Mouse (Mus musculus): ENCODE measurements around the gene Cdyl. TPM values are rescaled to one million over a fixed set of nuclear protein-coding genes. Genes with fewer than 3 reads are reported as not detected.

Cdyl gene
- polyA plus RNA-seq, 1 experiment from 2014 or later = 3.4 TPM

DNA sequence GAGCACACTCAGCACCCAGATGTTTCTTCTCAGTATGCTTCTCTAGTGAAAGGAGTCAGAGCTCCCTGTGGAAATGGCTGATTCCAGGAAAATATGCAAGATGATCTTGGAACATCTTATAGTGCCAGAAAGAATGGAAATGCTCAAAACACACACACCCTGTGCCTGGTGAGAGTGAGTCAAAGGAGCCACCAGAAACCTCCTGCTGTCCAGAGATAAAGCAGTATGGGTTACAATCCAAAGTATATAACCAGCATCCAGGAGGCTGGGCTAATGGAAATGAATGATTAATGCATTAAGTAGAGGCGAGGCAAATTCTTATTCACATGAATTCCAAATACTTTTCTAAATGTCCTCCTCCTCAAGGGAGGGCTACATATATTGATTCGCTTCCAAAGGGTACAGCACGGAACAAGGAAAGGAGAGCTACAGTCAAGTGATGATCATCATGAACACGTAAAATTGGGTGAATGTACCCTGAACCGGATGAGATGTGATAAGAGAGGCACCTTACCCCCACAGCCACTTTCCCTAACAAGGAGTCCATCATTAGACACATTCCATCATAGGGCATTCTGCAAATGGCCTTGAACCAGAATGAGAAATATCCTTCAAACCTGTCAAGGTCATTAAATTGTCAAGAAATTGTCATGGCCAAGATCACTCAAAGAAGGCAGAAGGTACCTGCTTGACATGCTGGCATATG is 73.4 kb downstream of the Cdyl start:
- Histone ChIP-seq H3K9ac (ENCODE audit: low read depth, low read length) (no peak overlapping the region), H3K4me2 (ENCODE audit: low read depth, low read length) (no peak overlapping the region), H3K9me3 (ENCODE audit: control insufficient read depth, low read length) (no peaks in the 10 kb centered on the region), H3K4me3 (ENCODE audit: low read length) (no peak overlapping the region), H3K36me3 (ENCODE audit: control insufficient read depth, insufficient read depth, low read length) (no peaks in the 10 kb centered on the region), H3K27ac (ENCODE audit: low read length) (no peak overlapping the region), H3K4me1 (ENCODE audit: control insufficient read depth, insufficient read depth, low read length) (no peaks in the 10 kb centered on the region), H3K27me3 (replicated peaks; ENCODE audit: control insufficient read depth, insufficient read depth, low read length) (no peaks in the 10 kb centered on the region)
- ATAC-seq = no peak
- 92% methylated on average over 5 of the region's 5 CpGs for WGBS

DNA sequence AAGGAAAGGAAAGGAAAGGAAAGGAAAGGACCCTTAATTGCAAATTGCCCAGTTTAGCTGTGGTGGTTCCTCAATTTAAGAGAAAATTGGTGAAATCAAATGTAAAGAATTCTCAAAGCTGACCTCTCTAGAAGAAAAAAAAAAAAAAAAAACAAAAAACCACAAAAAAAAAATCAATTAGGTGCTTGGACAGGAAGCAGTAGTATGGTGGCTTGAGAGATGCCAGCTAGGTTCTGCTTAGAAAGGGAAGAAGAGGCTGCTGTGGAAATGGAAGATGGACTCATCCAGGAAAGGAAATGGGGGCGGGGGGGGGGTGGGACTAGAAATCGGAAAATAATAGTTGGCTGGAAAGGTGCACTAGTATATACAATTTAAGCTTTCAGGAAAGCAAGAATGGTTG is 77.9 kb downstream of the Cdyl start:
- Histone ChIP-seq H3K9me3 (ENCODE audit: control insufficient read depth, low read length) (no peaks in the 10 kb centered on the region), H3K27me3 (replicated peaks; ENCODE audit: control insufficient read depth, insufficient read depth, low read length) (no peaks in the 10 kb centered on the region), H3K9ac (ENCODE audit: low read depth, low read length) (no peak overlapping the region), H3K27ac (ENCODE audit: low read length) (no peak overlapping the region), H3K4me2 (ENCODE audit: low read depth, low read length) (no peak overlapping the region), H3K36me3 (ENCODE audit: control insufficient read depth, insufficient read depth, low read length) (no peaks in the 10 kb centered on the region), H3K4me1 (ENCODE audit: control insufficient read depth, insufficient read depth, low read length) (peaks cover 2% of the 10 kb centered on the region), H3K4me3 (ENCODE audit: low read length) (no peak overlapping the region)
- ATAC-seq = no peak
- WGBS = 20% methylated on average over 2 of the region's 2 CpGs

DNA sequence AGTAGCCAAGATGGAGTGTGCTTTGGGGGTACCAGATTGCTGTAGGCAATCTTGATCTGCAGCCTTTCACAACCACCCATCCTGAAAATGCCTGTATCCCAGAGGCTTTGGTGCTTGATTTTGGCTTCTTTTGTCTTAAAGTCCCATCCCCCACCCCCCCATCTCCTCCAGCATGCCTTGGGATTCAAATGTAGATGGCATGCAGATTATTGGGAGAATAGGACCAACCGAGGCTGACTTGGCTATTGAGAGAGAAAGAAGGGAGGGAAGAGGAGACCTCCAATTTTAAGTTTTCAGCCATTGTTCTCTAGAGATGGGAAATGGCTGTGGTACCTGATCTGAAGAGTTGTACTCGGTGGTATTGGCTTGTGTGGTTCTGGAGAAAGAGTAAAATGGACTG is 78.6 kb downstream of the Cdyl start:
- 35% methylated on average over 2 of the region's 2 CpGs for WGBS
- H3K4me3 ChIP-seq (ENCODE audit: low read length) = no peak overlapping the region
- ATAC-seq = no peak
- peaks cover 8% of the 10 kb centered on the region for H3K4me1 ChIP-seq (ENCODE audit: control insufficient read depth, insufficient read depth, low read length)
- H3K9ac ChIP-seq (ENCODE audit: low read depth, low read length) = no peak overlapping the region
- no peaks in the 10 kb centered on the region for H3K36me3 ChIP-seq (ENCODE audit: control insufficient read depth, insufficient read depth, low read length)
- no peak overlapping the region for H3K27ac ChIP-seq (ENCODE audit: low read length)
- no peaks in the 10 kb centered on the region for H3K9me3 ChIP-seq (ENCODE audit: control insufficient read depth, low read length)
- H3K4me2 ChIP-seq (ENCODE audit: low read depth, low read length) = no peak overlapping the region
- H3K27me3 ChIP-seq (replicated peaks; ENCODE audit: control insufficient read depth, insufficient read depth, low read length) = no peaks in the 10 kb centered on the region

DNA sequence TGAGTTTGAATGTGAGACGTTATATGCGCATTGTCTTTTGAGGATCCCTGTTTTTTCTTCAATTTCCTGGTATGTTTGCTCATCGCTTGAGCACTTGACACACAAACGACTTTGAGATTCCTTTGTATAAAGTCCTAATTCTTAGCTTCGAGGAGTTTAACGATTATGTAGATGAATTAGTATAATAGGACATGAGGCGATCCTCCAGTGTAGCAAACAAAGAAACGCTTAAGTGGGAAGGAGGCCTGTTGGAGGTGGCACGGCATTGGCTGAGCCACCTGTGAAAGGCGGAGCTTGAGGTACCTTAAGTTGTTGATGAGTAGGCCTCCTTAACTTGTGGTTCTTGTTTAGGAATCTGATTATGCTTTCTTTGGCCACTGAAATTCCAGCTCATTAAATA is 79.8 kb downstream of the Cdyl start:
- Histone ChIP-seq H3K9me3 (ENCODE audit: control insufficient read depth, low read length) (no peaks in the 10 kb centered on the region), H3K27me3 (replicated peaks; ENCODE audit: control insufficient read depth, insufficient read depth, low read length) (no peaks in the 10 kb centered on the region), H3K4me1 (ENCODE audit: control insufficient read depth, insufficient read depth, low read length) (peaks cover 12% of the 10 kb centered on the region), H3K9ac (ENCODE audit: low read depth, low read length) (no peak overlapping the region), H3K27ac (ENCODE audit: low read length) (no peak overlapping the region), H3K36me3 (ENCODE audit: control insufficient read depth, insufficient read depth, low read length) (no peaks in the 10 kb centered on the region), H3K4me3 (ENCODE audit: low read length) (no peak overlapping the region), H3K4me2 (ENCODE audit: low read depth, low read length) (no peak overlapping the region)
- no peak for ATAC-seq
- 30% methylated on average over 10 of the region's 10 CpGs for WGBS

GRCm38 (mm10) chr13:35740301-35741039 is 80.8 kb downstream of the Cdyl start:
- WGBS = 1% methylated on average over 58 of the region's 61 CpGs
- peak; percentile 86 for ATAC-seq

DNA sequence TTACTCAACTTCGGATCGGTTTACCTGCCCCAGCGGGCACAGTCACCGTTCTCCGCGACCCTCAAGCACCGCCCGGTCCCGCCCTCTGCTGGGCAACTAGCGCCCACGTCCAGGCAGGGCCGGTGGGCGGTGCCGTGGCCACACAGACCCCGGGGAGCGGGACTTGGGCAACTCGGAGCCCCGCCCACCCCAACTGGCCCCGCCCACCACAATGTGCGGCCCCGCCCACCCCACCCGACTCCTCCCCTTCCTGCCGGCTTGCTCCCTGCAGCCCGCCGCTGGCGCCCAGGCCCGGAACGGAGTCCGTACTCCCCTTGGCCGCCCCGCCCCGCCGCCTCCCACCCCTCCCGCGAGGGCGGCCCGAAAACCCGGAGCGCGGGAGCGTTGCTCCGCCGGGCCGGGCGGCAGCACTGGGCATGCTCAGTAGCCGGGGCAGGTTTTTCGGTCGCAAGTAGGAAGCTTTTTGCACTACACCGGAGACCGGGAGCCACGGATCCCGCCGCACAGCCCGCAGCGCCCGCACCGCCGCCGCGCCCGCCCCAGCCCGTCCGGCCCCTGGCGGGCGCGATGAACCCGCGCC is 81.5 kb downstream of the Cdyl start:
- H3K4me2 ChIP-seq (ENCODE audit: low read depth, low read length) = peak overlapping the region; percentile 87
- ATAC-seq = peak; percentile 96
- H3K9me3 ChIP-seq (ENCODE audit: control insufficient read depth, low read length) = peaks cover 3% of the 10 kb centered on the region; the same call in 1 of the 2 replicates
- no peaks in the 10 kb centered on the region for H3K36me3 ChIP-seq (ENCODE audit: control insufficient read depth, insufficient read depth, low read length)
- peaks cover 12% of the 10 kb centered on the region for H3K4me1 ChIP-seq (ENCODE audit: control insufficient read depth, insufficient read depth, low read length)
- H3K27ac ChIP-seq (ENCODE audit: low read length) = peak overlapping the region; percentile 91
- H3K9ac ChIP-seq (ENCODE audit: low read depth, low read length) = peak overlapping the region; percentile 96
- no peaks in the 10 kb centered on the region for H3K27me3 ChIP-seq (replicated peaks; ENCODE audit: control insufficient read depth, insufficient read depth, low read length)
- H3K4me3 ChIP-seq (ENCODE audit: low read length) = peak overlapping the region; percentile 94
- under 1% methylated on average over 66 of the region's 68 CpGs for WGBS

More at GRCm38 (mm10) chr13:35740301-35741039, 80.8 kb downstream of the Cdyl start:
- Histone ChIP-seq H3K4me1 (ENCODE audit: control insufficient read depth, insufficient read depth, low read length) (peaks cover 12% of the 10 kb centered on the region), H3K27ac (ENCODE audit: low read length) (peak overlapping the region; percentile 63; the same call in 1 of the 2 replicates), H3K9ac (ENCODE audit: low read depth, low read length) (peak overlapping the region; percentile 71), H3K27me3 (replicated peaks; ENCODE audit: control insufficient read depth, insufficient read depth, low read length) (no peaks in the 10 kb centered on the region), H3K9me3 (ENCODE audit: control insufficient read depth, low read length) (no peaks in the 10 kb centered on the region), H3K36me3 (ENCODE audit: control insufficient read depth, insufficient read depth, low read length) (no peaks in the 10 kb centered on the region), H3K4me3 (ENCODE audit: low read length) (peak overlapping the region; percentile 94), H3K4me2 (ENCODE audit: low read depth, low read length) (peak overlapping the region; percentile 87)

- peak overlapping the region; percentile 87 for H3K4me2 ChIP-seq (ENCODE audit: low read depth, low read length)
- H3K27ac ChIP-seq (ENCODE audit: low read length) = peak overlapping the region; percentile 91
- H3K4me1 ChIP-seq (ENCODE audit: control insufficient read depth, insufficient read depth, low read length) = peaks cover 12% of the 10 kb centered on the region
- H3K9ac ChIP-seq (ENCODE audit: low read depth, low read length) = peak overlapping the region; percentile 96
- no peaks in the 10 kb centered on the region for H3K36me3 ChIP-seq (ENCODE audit: control insufficient read depth, insufficient read depth, low read length)
- no peaks in the 10 kb centered on the region for H3K27me3 ChIP-seq (replicated peaks; ENCODE audit: control insufficient read depth, insufficient read depth, low read length)
- WGBS = under 1% methylated on average over 89 of the region's 93 CpGs
- ATAC-seq = peak; percentile 81
- peak overlapping the region; percentile 94 for H3K4me3 ChIP-seq (ENCODE audit: low read length)
- H3K9me3 ChIP-seq (ENCODE audit: control insufficient read depth, low read length) = peaks cover 7% of the 10 kb centered on the region; the same call in 1 of the 2 replicates
These were observed 82.2 kb downstream of the Cdyl start for GRCm38 (mm10) chr13:35741620-35742421.

GRCm38 (mm10) chr13:35742696-35743095 is 83.1 kb downstream of the Cdyl start:
- peak overlapping the region; percentile 94 for H3K4me3 ChIP-seq (ENCODE audit: low read length)
- H3K27ac ChIP-seq (ENCODE audit: low read length) = no peak overlapping the region
- peaks cover 12% of the 10 kb centered on the region for H3K4me1 ChIP-seq (ENCODE audit: control insufficient read depth, insufficient read depth, low read length)
- H3K9ac ChIP-seq (ENCODE audit: low read depth, low read length) = peak overlapping the region; percentile 96
- ATAC-seq = no peak
- peaks cover 7% of the 10 kb centered on the region; the same call in 1 of the 2 replicates for H3K9me3 ChIP-seq (ENCODE audit: control insufficient read depth, low read length)
- H3K36me3 ChIP-seq (ENCODE audit: control insufficient read depth, insufficient read depth, low read length) = no peaks in the 10 kb centered on the region
- 35% methylated on average over 4 of the region's 4 CpGs for WGBS
- H3K4me2 ChIP-seq (ENCODE audit: low read depth, low read length) = peak overlapping the region; percentile 87
- no peaks in the 10 kb centered on the region for H3K27me3 ChIP-seq (replicated peaks; ENCODE audit: control insufficient read depth, insufficient read depth, low read length)

Measured in intestine, embryonic 16.5 days (tissue).